Mouse (Mus musculus) testis, adult 2 months (tissue): ENCODE measurements around the gene Rrp12. TPM values are rescaled to one million over a fixed set of nuclear protein-coding genes. Genes with fewer than 3 reads are reported as not detected.

Source experiments
- H3K27ac ChIP-seq: fragments of 200-500 bp; 2 replicates; pipeline ENCODE4 v1.5.1; 2012; ENCODE audit warnings: low read depth, low read length; ENCODE audit not compliant: control insufficient read depth, insufficient read depth
- H3K27me3 ChIP-seq: fragments of 200-500 bp; 2 replicates; pipeline ENCODE4 v1.6.1; 2012; ENCODE audit warnings: mild to moderate bottlenecking, low read length, moderate library complexity; ENCODE audit not compliant: control insufficient read depth, insufficient read depth
- H3K36me3 ChIP-seq: fragments of 200-500 bp; 2 replicates; pipeline ENCODE4 v1.6.1; 2012; ENCODE audit warnings: mild to moderate bottlenecking, low read length; ENCODE audit not compliant: control insufficient read depth, insufficient read depth
- H3K4me1 ChIP-seq: fragments of 200-500 bp; 2 replicates; pipeline ENCODE4 v1.6.1; 2012; ENCODE audit warnings: low read length; ENCODE audit not compliant: control insufficient read depth, insufficient read depth
- H3K4me3 ChIP-seq: fragments of 200-500 bp; 2 replicates; pipeline ENCODE4 v1.5.1; 2012; ENCODE audit warnings: low read depth, mild to moderate bottlenecking, low read length, moderate library complexity, mixed read lengths; ENCODE audit not compliant: control insufficient read depth
- CTCF ChIP-seq: fragments of 200-500 bp; IDR thresholded peaks from 2 replicates; pipeline ENCODE4 v1.5.1; 2012; ENCODE audit warnings: low read depth, mild to moderate bottlenecking, inconsistent platforms, low read length, moderate library complexity; ENCODE audit not compliant: control insufficient read depth, insufficient read depth, insufficient replicate concordance
- POLR2A ChIP-seq: fragments of 200-500 bp; IDR thresholded peaks from 2 replicates; pipeline ENCODE4 v1.6.1; 2012; ENCODE audit warnings: low read depth, mild to moderate bottlenecking, inconsistent platforms, low read length, moderate library complexity; ENCODE audit not compliant: control insufficient read depth
- polyA plus RNA-seq: library from polyadenylated mRNA; depleted of rRNA; stranded (reverse); fragments of >200 nt; gene quantifications from 2 replicates; pipeline ENCODE4 v1.2.3, GENCODE M21; 2012; rRNA removed

The Rrp12 gene
- 29.5 and 32.3 TPM in 2 replicates for polyA plus RNA-seq

- H3K27me3 ChIP-seq, result no peaks in the 10 kb centered on the region
- H3K4me3 ChIP-seq, result peak within 1 kb of the TSS; percentile 96
- H3K4me1 ChIP-seq, result peaks cover 3% of the 10 kb centered on the region; the same call in 1 of the 2 replicates
- H3K27ac ChIP-seq, result peak within 1 kb of the TSS; percentile 70
- TF ChIP-seq CTCF (no peak), POLR2A (peak; percentile 73; the same call in 1 of the 2 replicates)
- H3K36me3 ChIP-seq, result peaks cover 1% of the 10 kb centered on the region
These were observed at the start of gene Rrp12 for GRCm38 (mm10) chr19:41895460-41896318. Rrp12 (minus strand) TSS chr19:41896173.

- Histone ChIP-seq H3K4me3 (no peak overlapping the region), H3K27me3 (no peaks in the 10 kb centered on the region), H3K4me1 (no peaks in the 10 kb centered on the region), H3K27ac (no peak overlapping the region), H3K36me3 (peaks cover 3% of the 10 kb centered on the region)
- TF ChIP-seq POLR2A, result no peak
- TF ChIP-seq CTCF, result no peak
These were observed 47.9 kb upstream of the Rrp12 start for GRCm38 (mm10) chr19:41943841-41944240.

GRCm38 (mm10) chr19:41938539-41938938, 42.6 kb upstream of the Rrp12 start:
- TF ChIP-seq POLR2A, result no peak
- no peak for TF ChIP-seq CTCF
- peaks cover 5% of the 10 kb centered on the region for H3K36me3 ChIP-seq
- H3K27me3 ChIP-seq, result no peaks in the 10 kb centered on the region
- H3K27ac ChIP-seq, result no peak overlapping the region
- no peaks in the 10 kb centered on the region; the same call in 1 of the 2 replicates for H3K4me1 ChIP-seq
- H3K4me3 ChIP-seq, result no peak overlapping the region

- Histone ChIP-seq H3K36me3 (peaks cover 3% of the 10 kb centered on the region; the same call in 1 of the 2 replicates), H3K27ac (no peak overlapping the region)
- TF ChIP-seq CTCF (no peak), POLR2A (no peak)
These were observed 39.9 kb upstream of the Rrp12 start for GRCm38 (mm10) chr19:41935921-41936320.

GRCm38 (mm10) chr19:41934124-41934523, 38.2 kb upstream of the Rrp12 start:
- TF ChIP-seq CTCF (no peak), POLR2A (no peak)
- no peaks in the 10 kb centered on the region; the same call in 1 of the 2 replicates for H3K4me1 ChIP-seq
- H3K27me3 ChIP-seq, result no peaks in the 10 kb centered on the region
- peaks cover 3% of the 10 kb centered on the region; the same call in 1 of the 2 replicates for H3K36me3 ChIP-seq
- H3K27ac ChIP-seq, result no peak overlapping the region
- no peak overlapping the region; the same call in 1 of the 2 replicates for H3K4me3 ChIP-seq

More at GRCm38 (mm10) chr19:41935921-41936320, 39.9 kb upstream of the Rrp12 start:
- Histone ChIP-seq H3K4me1 (no peaks in the 10 kb centered on the region; the same call in 1 of the 2 replicates), H3K4me3 (no peak overlapping the region), H3K27me3 (no peaks in the 10 kb centered on the region)

- H3K4me1 ChIP-seq, result no peaks in the 10 kb centered on the region; the same call in 1 of the 2 replicates
- peak within 1 kb of the TSS; percentile 89 for H3K4me3 ChIP-seq
- no peaks in the 10 kb centered on the region for H3K27me3 ChIP-seq
- peak within 1 kb of the TSS; percentile 69 for H3K27ac ChIP-seq
- TF ChIP-seq CTCF (no peak), POLR2A (peak; percentile 90)
- no peaks in the 10 kb centered on the region for H3K36me3 ChIP-seq
These were observed 37.5 kb upstream of the Rrp12 start, which contains the start of the genes Exosc1 and Zdhhc16 for GRCm38 (mm10) chr19:41933179-41934086. Exosc1 (minus strand) TSS chr19:41933423. Zdhhc16 (plus strand) TSS chr19:41933480.
